Mouse (Mus musculus): ENCODE data around the gene Olfr718-ps1.

Olfr718-ps1 gene

GRCm38 (mm10) chr5:143127837-143128236, 19.5 kb downstream of the Olfr718-ps1 start:
- DNase-seq = peak; percentile 85

DNA sequence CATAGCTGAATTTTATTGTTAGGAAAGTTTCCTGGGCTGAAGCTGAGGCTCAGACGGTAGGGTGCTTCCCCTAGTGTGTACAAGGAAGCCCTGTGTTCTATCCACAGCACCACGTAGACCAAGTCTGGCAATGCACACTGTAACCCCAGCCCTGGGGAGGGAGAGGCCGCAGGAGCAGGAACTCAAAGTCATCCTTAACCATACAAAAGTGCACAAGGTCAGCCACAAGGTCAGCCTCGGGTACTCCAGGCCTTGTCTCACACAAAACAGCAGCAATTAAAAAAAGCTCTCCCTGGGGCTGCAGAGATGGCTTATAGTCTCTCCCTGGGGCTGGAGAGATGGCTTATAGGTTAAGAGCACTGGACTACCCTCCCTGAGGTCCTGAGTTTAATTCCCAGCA, 20.5 kb downstream of the Olfr718-ps1 start:
- DNase-seq = no peak

DNA sequence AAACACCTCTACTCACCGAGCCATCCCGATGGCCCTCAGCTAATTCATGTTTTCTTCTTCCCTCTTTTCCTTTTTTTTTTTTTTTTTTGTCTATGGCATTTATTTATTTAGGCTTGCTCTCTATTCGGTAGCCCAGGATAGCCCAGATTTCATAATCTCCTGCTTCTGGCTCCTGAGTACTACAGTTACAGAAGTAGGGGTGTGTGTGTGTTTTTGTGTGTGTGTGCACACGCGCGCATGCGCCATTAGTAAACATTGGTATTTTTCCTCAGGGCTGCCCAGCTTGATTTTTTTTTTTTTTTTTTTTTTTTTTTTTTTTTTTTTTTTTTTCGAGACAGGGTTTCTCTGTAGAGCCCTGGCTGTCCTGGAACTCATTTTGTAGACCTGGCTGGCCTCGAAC, 21.3 kb downstream of the Olfr718-ps1 start:
- DNase-seq = no peak

DNA sequence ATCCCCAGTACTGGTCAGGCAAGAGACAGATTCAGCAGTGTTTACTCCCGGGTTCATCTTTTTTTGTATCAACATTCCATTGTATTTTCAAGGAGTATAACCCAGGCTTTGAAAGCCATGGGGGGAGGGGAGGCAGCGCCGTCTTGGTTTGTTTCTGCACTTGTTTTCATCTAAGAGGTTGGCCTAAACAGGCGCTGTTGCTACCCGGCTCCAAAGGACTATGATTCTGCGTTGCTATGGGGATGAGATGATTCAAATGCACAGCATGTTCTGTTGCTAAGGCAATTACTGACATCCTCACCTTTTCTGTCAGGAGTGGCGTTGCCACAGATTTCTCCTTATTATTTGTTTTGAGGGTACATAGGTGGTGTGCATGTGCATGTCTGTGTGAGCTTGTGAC, 21.8 kb downstream of the Olfr718-ps1 start:
- DNase-seq = no peak

DNA sequence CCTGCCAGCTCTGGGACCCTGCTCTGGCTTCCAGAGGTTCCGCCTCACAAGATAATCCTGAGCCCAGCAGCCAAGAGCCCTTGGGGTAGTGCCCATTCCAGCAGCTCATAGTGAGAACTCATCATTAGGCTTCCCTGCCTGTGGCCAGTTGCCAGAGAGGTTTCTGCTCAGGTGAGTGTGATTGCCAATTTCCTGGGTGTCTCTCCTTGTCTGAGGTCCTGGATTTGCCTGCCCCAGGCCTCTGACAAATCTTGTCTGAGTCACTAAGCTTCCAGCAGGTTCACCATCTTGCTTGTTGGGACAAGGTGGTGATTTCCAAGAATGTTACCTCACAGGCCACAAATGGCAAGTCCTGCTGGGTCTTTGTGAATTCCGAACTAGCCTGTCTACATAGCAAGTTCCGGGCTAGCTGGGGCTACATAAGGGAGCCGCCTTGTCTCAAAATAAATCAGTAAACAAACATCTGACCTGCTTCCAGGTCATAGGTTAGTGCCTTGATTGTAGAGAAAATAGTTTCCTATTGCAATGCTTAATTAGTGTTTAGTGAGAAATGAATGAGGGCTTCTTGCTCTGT, 22.5 kb downstream of the Olfr718-ps1 start:
- DNase-seq = no peak

DNA sequence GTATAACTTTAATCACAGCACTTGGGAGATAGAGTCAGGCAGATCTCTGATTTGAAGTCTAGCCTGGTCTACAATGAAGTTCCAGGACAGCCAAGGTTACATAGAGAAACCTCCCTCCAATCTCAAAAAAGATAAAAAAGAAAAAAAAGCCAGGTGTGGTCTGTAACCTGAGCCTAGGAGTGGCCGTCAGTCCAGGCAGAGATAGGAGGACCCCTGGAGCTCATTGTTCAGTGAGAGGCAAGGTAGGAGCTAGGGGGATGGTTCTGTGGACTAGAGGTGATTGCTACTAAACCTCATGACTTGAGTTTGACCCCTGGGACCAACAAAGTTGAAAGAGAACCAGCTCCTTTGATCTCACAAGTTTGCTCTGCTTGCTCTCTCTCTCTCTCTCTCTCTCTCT, 24.7 kb downstream of the Olfr718-ps1 start:
- no peak for DNase-seq

GRCm38 (mm10) chr5:143122125-143122524, 25.3 kb downstream of the Olfr718-ps1 start:
- DNase-seq = no peak

- DNase-seq = peak; percentile 96
These were observed 34.8 kb downstream of the Olfr718-ps1 start, which contains the start of gene Rnf216 for GRCm38 (mm10) chr5:143112281-143113246. Rnf216 (minus strand) TSS chr5:143112994.

DNA sequence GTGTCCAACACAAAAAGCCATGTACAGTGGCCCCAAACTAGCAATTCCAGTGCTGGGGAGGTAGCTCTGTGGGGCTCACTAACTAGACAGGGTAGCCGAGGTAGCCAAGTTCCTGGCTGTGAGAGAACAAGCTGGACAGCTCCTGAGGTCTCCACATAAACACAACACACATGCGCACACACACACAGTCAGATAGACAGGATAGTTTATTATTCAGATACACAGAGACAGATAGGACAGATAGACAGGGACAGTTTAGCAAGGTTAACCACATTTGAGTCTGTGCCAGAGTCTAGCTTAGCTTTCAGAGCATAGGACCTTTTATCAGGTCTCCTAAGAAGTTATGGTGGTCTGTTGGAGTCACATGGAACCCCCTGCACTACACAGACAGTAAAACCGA, 40.5 kb downstream of the Olfr718-ps1 start:
- no peak for DNase-seq

DNA sequence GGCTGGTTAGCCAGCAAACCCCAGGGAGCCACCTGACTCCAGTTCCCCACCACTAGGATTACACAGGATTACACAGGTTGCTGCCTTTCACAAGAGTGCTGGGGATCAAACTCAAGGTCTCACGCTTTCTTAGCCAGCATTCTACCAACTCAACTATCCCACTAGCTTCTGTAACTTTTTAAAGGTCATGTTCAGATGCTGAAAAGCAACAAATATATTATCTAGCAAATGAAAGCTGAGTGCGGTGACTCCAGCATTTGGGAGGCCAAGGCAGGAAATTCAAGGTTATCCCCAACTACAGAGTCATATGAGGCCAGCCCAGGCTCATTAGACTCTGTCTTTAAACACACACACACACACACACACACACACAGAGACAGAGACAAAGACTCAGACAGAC, 44.1 kb downstream of the Olfr718-ps1 start:
- DNase-seq = no peak

DNA sequence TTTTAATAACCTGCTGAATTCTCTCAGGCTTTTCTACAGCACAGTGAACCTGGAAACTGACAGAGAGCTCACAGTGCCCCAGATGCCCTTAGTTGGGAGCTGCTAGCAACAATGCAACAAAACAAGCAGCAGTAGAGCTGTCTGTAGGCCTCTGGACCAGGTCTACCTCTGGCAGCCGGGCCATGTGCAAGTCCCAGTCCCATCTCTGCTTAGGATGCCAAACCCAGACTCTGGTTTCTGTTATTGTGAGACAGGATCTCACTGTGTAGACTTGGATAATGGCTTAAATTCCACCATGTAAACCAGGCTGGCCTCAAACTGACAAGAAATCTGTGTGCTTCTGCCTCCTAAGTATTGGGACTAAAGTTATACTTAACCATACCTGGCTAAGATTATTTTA, 45.8 kb downstream of the Olfr718-ps1 start:
- DNase-seq = no peak

GRCm38 (mm10) chr5:143095256-143095655, 52.1 kb downstream of the Olfr718-ps1 start:
- no peak for DNase-seq

DNA sequence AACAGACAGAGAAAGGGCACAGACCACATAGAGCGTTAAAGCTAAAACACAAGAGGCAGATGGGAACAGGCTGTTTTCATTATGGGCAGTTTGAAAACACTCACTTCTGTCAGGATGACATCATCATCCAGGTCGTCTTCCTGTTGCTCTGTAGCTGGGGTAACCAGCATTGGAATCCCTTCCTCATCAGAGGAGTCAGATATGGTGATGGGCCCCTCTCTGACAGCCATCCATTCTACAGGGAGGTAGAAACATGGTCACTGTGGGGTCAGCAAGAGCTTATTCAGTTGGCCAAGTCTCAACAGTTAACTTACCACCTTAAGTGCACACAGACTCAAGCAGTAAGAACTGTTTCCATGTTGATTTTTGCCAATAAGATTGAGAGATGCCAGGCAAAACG, 54.5 kb downstream of the Olfr718-ps1 start:
- DNase-seq = no peak

DNA sequence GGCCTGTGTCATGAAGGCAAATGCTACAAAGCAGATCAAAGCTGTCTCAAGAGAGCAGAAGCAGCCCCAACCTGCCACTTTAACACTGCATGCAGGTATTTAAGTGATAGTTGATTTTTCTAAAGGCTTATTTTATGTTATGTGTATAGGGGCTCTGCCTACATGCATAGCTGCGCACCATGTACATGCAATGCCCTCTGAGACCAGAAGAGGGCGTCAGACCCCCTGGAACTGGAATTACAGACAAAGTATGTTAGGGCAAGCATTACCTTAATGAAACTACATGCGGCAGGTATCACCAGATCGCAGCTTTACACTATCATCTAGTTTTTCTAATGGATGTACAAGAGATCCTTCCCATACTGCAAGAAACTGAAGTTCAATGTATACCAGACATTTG, 62.5 kb downstream of the Olfr718-ps1 start:
- DNase-seq = peak; percentile 50

Measured in cerebellum, adult 9-10 months (tissue).